Mouse (Mus musculus) monocyte, adult 2 months (primary cell): ENCODE results near the gene Ulk1.

ENCODE experiments used
- DNase-seq, 2 experiments: peaks; one replicate each; pipeline ENCODE4 v3.0.0; 2022; ENCODE audit warnings: low spot score in 2 of 2, low read depth in 1 of 2

The Ulk1 gene

DNA sequence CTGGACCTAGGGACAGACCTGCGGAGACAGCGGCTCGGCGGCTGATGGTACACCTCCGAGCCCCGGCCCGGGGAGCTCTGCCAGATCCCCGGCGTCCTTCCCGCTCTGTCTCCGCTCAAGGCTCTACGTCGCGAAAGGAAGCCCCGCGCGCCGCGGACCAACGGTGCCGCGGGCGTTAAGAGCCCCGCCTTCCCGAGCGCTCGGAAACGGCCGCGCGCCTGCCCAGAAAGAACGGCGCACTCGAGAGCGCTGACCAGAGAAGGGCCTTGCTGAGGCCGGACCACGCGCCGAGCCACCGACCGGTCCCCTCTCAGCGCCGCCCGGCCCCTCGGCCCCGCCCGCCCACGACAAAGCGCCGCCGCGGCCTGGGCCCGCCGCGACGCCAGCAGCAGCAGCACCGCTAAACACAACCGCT, 39.9 kb downstream of the Ulk1 start:
- DNase-seq = no peak

DNA sequence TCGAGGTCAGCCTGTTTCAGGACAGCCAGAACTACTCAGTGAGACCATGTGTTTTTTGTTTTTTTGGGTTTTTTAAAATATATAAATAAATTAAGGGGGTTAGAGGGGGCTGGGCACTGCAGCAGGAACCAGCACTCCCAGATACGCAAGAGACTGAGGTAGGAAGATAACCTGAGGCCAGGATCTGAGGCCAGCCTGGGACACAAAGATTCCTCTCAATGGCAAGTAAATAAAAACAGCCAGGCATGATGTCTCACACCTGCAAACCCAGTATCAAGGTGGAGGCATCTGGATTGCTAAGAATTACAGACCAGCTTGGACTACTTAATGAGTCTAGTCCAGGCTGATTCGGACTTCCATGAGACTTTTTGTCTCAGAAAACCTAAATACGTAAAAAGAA, 40.6 kb downstream of the Ulk1 start:
- DNase-seq = no peak

DNA sequence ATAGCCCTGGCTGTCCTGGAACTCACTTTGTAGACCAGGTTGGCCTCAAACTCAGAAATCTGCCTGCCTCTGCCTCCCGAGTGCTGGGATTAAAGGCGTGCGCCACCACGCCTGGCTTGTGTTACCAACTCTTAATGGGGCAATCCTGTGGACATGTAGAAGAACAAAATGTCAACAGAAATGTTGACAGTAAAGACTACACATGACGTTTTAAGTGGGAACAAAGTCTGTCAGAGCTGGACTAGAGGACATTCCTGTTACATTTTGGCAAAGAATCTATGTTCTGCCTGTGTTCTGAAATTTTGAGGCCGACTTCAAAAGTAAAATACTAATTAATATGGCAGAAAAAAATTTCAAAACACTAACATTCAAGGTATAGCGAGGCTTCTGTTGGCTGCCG, 46.0 kb downstream of the Ulk1 start:
- DNase-seq = no peak

DNA sequence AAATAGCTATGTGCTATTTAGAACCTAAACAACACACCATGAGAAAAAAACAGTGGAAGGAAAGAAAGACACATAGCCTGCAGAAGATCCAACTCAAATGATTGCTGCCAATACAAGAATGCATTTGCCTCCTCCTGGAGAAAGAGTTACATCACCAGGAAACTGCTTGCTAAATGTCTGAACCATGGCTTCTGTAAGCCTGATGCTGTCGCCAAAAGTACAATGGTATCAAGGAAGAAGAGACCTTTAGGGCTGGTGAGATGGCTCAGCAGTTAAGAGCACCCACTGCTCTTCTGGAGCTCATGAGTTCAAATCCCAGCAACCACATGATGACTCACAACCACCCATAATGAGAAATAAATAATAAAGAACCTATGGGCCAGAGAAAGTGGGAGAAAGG, 64.9 kb downstream of the Ulk1 start:
- no peak for DNase-seq

DNA sequence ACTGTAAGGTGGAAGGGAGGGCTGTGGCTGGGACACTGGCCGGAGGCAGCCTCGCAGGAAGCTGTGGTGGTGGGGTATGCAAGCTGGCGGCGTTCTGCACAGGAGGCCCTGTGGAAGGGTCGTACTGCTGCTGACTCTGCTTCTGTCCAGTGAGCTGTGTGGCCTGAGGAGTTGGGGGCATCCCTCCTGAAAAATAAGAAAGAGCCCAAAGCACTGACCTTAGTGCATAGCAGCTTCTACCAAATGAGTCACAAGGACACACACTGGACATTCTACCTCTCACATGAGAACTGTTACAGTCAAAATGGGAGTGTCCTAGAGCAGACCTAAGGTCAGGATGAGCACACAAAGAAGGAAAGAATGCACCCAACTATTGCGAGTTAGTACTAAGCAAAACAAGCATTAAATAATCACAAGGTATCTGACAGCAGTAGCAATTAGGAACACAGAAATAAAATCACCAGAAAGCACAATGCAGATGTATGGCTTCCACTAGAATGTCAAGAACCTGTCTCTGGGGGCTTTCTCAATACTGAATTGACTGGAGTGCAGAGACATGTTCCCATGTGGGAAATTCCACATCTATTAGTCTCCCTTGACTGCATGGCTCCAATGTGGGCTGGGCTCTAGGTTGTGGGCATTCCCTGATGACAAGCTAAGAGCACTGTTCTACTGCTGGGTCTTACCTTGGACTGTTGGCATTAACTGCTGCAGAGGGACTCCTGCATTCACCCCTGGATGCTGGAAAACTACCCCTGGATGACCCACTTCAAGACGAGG, 70.2 kb downstream of the Ulk1 start:
- DNase-seq = no peak

DNA sequence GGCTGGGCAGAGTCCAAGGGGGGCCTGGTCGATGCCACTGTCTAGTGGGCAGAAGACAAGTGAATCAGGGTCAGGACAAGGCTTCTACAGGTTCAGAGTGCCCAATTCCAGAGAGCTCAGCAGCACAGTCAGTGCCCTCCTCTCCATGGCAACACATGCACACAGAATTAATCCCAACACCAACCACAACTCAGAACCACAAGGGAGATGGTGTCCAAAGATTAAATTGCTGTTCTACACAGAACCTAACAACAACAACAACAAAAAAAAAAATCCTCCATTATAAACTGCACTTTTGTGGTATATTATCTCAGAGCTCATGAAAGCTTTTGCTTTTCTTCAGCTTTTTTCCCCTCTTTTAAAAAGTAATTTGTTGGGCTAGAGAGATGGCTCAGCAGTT, 74.3 kb downstream of the Ulk1 start:
- DNase-seq = no peak
